Mouse (Mus musculus): ENCODE data around the gene Pcp4. TPM values are rescaled to one million over a fixed set of nuclear protein-coding genes. Genes with fewer than 3 reads are reported as not detected.

The Pcp4 gene
- 0.18 TPM for polyA plus RNA-seq (2012; fragmentation: generic; extraction: Trizol)
- long read RNA-seq, experiment 1: 0 reads
- long read RNA-seq, experiment 2: 0 reads

DNA sequence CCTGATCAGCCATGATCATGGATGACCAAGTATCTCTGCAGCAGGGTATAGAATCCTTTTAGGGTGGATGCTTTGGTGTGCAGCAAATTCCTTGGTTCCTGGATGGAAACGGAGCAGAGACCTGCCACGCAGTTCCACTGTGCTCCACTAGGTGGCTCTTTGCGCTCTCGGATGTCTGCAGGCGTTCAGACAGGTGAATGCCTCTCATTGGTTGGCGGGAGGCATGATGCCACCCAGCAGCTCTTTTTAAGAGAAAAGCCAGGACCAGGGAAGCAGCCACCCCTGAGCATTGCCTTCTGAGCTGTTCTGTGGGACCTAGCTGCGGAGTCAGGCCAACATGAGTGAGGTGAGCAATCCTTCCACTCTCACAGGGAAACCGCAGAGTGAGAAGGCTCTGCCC is at the start of gene Pcp4:
TSS of gene Pcp4 (plus strand) at position 162 of the 400 bp plus-strand sequence.
- H3K4me3 ChIP-seq (ENCODE audit: insufficient read depth, poor library complexity, severe bottlenecking): no peak within 1 kb of the TSS
- H3K27me3 ChIP-seq (ENCODE audit: control insufficient read depth, insufficient read depth, insufficient read length): peaks cover 17% of the 10 kb centered on the region
- TF ChIP-seq CTCF (IDR thresholded peaks at IDR 0.05; ENCODE audit: control insufficient read depth, insufficient read depth, insufficient read length) (peak; percentile 84), USF1 (IDR thresholded peaks at IDR 0.05; ENCODE audit: low read depth) (no peak)
- no peak within 1 kb of the TSS for H3ac ChIP-seq (ENCODE audit: control insufficient read depth, insufficient read length, low read depth)
- H3K79me3 ChIP-seq (ENCODE audit: low read depth): no peaks in the 10 kb centered on the region
- H3K36me3 ChIP-seq (ENCODE audit: control insufficient read depth, insufficient read depth): no peaks in the 10 kb centered on the region
- no peaks in the 10 kb centered on the region for H3K79me2 ChIP-seq (ENCODE audit: control insufficient read depth, insufficient read depth)

DNA sequence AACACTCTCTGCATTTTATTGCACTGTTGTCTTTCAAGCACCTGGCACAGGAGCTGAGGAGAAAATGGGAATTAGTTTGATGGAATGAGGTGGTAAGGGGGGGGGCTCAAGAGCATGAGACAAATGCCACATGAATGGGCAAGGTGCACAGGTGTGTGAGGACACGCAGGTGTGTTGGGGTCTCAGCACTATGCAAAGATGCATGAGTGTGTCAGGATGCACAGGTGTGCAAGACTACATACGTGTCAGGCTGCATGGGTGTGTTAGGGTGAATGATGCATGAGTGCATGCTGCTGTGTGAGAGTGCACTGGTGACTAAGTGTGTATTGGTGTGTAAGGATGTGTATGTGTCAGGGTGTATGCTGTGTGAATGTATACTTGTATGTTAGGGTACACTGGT is 42.4 kb upstream of the Pcp4 start:
- TF ChIP-seq MYOG (IDR thresholded peaks at IDR 0.05; ENCODE audit: control insufficient read depth, extremely low read depth, insufficient read length) (no peak), CTCF (IDR thresholded peaks at IDR 0.05; ENCODE audit: control insufficient read depth, insufficient read depth, insufficient read length) (no peak), USF1 (IDR thresholded peaks at IDR 0.05; ENCODE audit: low read depth) (no peak), CEBPB (IDR thresholded peaks at IDR 0.05; ENCODE audit: low read depth) (no peak), FOSL1 (IDR thresholded peaks at IDR 0.05; ENCODE audit: insufficient read depth, low read length, poor library complexity, severe bottlenecking) (no peak), MYOD1 (IDR thresholded peaks at IDR 0.05; ENCODE audit: control insufficient read depth, insufficient read length, low read depth) (no peak), MAX (IDR thresholded peaks at IDR 0.05) (no peak)
- Histone ChIP-seq H3K79me2 (ENCODE audit: control insufficient read depth, insufficient read depth) (no peaks in the 10 kb centered on the region), H3K27me3 (ENCODE audit: control insufficient read depth, insufficient read depth, insufficient read length) (no peaks in the 10 kb centered on the region), H3ac (ENCODE audit: control insufficient read depth, insufficient read length, low read depth) (no peak overlapping the region), H3K4me3 (ENCODE audit: insufficient read depth, poor library complexity, severe bottlenecking) (no peak overlapping the region), H3K79me3 (ENCODE audit: low read depth) (no peaks in the 10 kb centered on the region), H3K36me3 (ENCODE audit: control insufficient read depth, insufficient read depth) (no peaks in the 10 kb centered on the region)

DNA sequence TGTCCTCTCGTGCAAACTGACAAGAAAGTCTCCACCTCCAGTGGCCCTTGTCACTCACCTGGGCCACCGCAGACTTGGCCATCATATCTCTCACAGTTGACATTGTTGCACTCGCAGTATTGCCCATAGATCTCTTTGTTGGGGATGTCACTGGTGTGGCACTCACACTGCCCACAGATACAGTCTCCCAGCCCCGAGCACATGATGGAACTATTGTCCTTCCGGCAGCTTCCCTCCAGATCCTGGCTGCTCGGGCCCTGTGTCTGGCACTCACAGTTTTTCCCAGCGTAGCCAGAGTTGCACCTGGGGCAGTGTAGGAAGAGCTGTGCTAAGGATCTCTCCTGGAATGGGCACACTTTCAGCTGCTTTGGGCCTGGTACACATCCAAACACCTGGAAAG is 40.7 kb upstream of the Pcp4 start:
- no peaks in the 10 kb centered on the region for H3K36me3 ChIP-seq (ENCODE audit: control insufficient read depth, insufficient read depth)
- H3K79me2 ChIP-seq (ENCODE audit: control insufficient read depth, insufficient read depth): no peaks in the 10 kb centered on the region
- H3K79me3 ChIP-seq (ENCODE audit: low read depth): no peaks in the 10 kb centered on the region
- H3ac ChIP-seq (ENCODE audit: control insufficient read depth, insufficient read length, low read depth): no peak overlapping the region
- TF ChIP-seq FOSL1 (IDR thresholded peaks at IDR 0.05; ENCODE audit: insufficient read depth, low read length, poor library complexity, severe bottlenecking) (no peak), MYOD1 (IDR thresholded peaks at IDR 0.05; ENCODE audit: control insufficient read depth, insufficient read length, low read depth) (no peak)
- H3K27me3 ChIP-seq (ENCODE audit: control insufficient read depth, insufficient read depth, insufficient read length): no peaks in the 10 kb centered on the region
- H3K4me3 ChIP-seq (ENCODE audit: insufficient read depth, poor library complexity, severe bottlenecking): no peak overlapping the region

DNA sequence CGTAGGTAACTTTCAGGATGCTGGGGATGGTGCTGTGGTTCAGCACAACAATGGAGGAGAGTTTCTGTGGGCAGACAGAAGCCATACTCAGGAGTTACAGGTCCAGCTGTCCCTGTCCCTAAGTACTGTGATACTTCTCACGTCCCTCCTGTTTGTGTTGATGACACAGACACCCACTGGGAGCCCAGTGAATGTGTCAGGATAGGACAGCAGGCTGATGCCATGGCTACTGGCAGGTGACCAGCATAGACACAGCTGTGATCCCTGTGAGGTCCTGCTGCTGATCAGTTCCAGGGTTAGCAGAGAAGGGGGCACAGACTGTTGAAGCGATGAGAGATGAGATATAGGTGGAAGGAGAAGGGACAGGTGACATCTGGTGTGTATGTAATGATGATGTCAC is 38.4 kb upstream of the Pcp4 start:
- Histone ChIP-seq H3K36me3 (ENCODE audit: control insufficient read depth, insufficient read depth) (no peaks in the 10 kb centered on the region), H3K27me3 (ENCODE audit: control insufficient read depth, insufficient read depth, insufficient read length) (no peaks in the 10 kb centered on the region), H3K79me3 (ENCODE audit: low read depth) (no peaks in the 10 kb centered on the region), H3K4me3 (ENCODE audit: insufficient read depth, poor library complexity, severe bottlenecking) (no peak overlapping the region), H3K79me2 (ENCODE audit: control insufficient read depth, insufficient read depth) (no peaks in the 10 kb centered on the region), H3ac (ENCODE audit: control insufficient read depth, insufficient read length, low read depth) (no peak overlapping the region)
- TF ChIP-seq MAX (IDR thresholded peaks at IDR 0.05): no peak
- TF ChIP-seq CTCF (IDR thresholded peaks at IDR 0.05; ENCODE audit: control insufficient read depth, insufficient read depth, insufficient read length): no peak
- TF ChIP-seq MYOG (IDR thresholded peaks at IDR 0.05; ENCODE audit: control insufficient read depth, extremely low read depth, insufficient read length): no peak
- TF ChIP-seq FOSL1 (IDR thresholded peaks at IDR 0.05; ENCODE audit: insufficient read depth, low read length, poor library complexity, severe bottlenecking): no peak
- no peak for TF ChIP-seq USF1 (IDR thresholded peaks at IDR 0.05; ENCODE audit: low read depth)
- TF ChIP-seq MYOD1 (IDR thresholded peaks at IDR 0.05; ENCODE audit: control insufficient read depth, insufficient read length, low read depth): no peak
- TF ChIP-seq CEBPB (IDR thresholded peaks at IDR 0.05; ENCODE audit: low read depth): no peak

DNA sequence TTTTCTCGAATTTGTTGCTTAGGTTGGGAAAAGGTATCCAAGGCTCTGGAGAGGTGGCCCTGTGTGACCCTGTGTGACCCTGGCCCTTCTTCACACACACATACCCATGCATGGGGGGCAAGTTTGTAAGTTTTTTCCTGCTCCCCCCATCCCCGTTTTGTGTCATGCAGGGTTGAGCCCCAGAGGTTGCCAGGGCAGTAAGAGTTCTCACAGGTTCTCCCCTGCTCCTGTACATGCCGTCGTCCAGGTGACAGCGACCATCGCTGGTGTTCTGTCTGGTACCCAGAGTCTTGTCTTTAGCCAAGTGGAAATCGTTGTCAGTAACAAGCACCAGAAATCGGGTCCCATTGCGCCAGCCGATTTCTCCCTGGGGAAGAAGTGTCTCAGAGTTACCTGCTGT is 34.1 kb upstream of the Pcp4 start:
- no peak for TF ChIP-seq FOSL1 (IDR thresholded peaks at IDR 0.05; ENCODE audit: insufficient read depth, low read length, poor library complexity, severe bottlenecking)
- no peak for TF ChIP-seq MYOG (IDR thresholded peaks at IDR 0.05; ENCODE audit: control insufficient read depth, extremely low read depth, insufficient read length)
- TF ChIP-seq MYOD1 (IDR thresholded peaks at IDR 0.05; ENCODE audit: control insufficient read depth, insufficient read length, low read depth): no peak
- TF ChIP-seq USF1 (IDR thresholded peaks at IDR 0.05; ENCODE audit: low read depth): no peak
- TF ChIP-seq CEBPB (IDR thresholded peaks at IDR 0.05; ENCODE audit: low read depth): no peak
- no peak for TF ChIP-seq CTCF (IDR thresholded peaks at IDR 0.05; ENCODE audit: control insufficient read depth, insufficient read depth, insufficient read length)
- no peak for TF ChIP-seq MAX (IDR thresholded peaks at IDR 0.05)
- Histone ChIP-seq H3ac (ENCODE audit: control insufficient read depth, insufficient read length, low read depth) (no peak overlapping the region), H3K4me3 (ENCODE audit: insufficient read depth, poor library complexity, severe bottlenecking) (no peak overlapping the region), H3K36me3 (ENCODE audit: control insufficient read depth, insufficient read depth) (no peaks in the 10 kb centered on the region), H3K79me2 (ENCODE audit: control insufficient read depth, insufficient read depth) (no peaks in the 10 kb centered on the region), H3K79me3 (ENCODE audit: low read depth) (no peaks in the 10 kb centered on the region), H3K27me3 (ENCODE audit: control insufficient read depth, insufficient read depth, insufficient read length) (no peaks in the 10 kb centered on the region)

DNA sequence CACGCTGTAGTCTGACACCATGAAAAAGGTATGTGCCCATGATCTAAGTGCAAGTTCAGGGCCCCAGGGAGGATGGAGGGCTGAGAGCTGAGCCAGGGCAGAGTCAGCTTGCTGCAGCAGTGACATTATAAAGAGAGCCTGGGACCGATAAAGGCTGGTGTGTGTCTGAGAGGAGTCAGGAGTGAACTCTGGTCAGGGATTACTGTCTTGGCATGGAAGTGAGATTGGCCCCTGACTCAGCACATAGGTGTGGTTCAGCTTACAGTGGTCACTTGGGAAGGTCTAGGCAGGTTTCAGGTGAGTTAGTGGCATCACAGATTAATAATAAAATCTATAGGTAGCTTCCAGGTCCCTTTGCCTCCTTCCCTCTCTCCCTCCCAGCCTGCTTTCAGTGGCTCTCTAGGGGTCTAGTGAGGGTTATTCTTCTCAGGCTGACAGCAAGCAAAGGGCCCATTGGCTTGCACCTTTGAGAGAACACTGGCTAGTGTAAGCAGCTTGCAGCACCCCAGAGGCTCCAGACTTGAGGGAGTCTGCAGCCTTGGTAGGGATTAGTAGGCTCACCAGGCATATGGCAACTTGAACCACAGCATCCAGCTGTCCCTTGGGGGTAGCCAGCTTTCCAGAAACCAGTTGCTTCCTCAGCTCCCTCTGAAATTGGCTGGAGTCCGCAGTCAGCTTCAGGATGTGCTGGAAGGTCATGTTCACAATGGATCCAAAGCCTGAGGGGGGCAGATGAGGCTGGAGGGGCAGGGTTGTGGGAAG is 33.2 kb upstream of the Pcp4 start:
- no peaks in the 10 kb centered on the region for H3K27me3 ChIP-seq (ENCODE audit: control insufficient read depth, insufficient read depth, insufficient read length)
- no peak overlapping the region for H3ac ChIP-seq (ENCODE audit: control insufficient read depth, insufficient read length, low read depth)
- TF ChIP-seq USF1 (IDR thresholded peaks at IDR 0.05; ENCODE audit: low read depth) (no peak), FOSL1 (IDR thresholded peaks at IDR 0.05; ENCODE audit: insufficient read depth, low read length, poor library complexity, severe bottlenecking) (no peak), CTCF (IDR thresholded peaks at IDR 0.05; ENCODE audit: control insufficient read depth, insufficient read depth, insufficient read length) (no peak), MAX (IDR thresholded peaks at IDR 0.05) (no peak), CEBPB (IDR thresholded peaks at IDR 0.05; ENCODE audit: low read depth) (no peak), MYOD1 (IDR thresholded peaks at IDR 0.05; ENCODE audit: control insufficient read depth, insufficient read length, low read depth) (no peak), MYOG (IDR thresholded peaks at IDR 0.05; ENCODE audit: control insufficient read depth, extremely low read depth, insufficient read length) (no peak)
- H3K79me3 ChIP-seq (ENCODE audit: low read depth): no peaks in the 10 kb centered on the region
- no peaks in the 10 kb centered on the region for H3K36me3 ChIP-seq (ENCODE audit: control insufficient read depth, insufficient read depth)
- H3K79me2 ChIP-seq (ENCODE audit: control insufficient read depth, insufficient read depth): no peaks in the 10 kb centered on the region
- no peak overlapping the region for H3K4me3 ChIP-seq (ENCODE audit: insufficient read depth, poor library complexity, severe bottlenecking)
